Mouse (Mus musculus): ENCODE measurements around the gene Mroh2a.

- TF ChIP-seq CTCF (IDR thresholded peaks at IDR 0.05; ENCODE audit: extremely low read depth, insufficient read depth, low read length): no peak
- no peak for TF ChIP-seq POLR2A (IDR thresholded peaks at IDR 0.05; ENCODE audit: extremely low read depth, insufficient read depth, low read length)
Measured at GRCm38 (mm10) chr1:88289152-88289551, 62.4 kb downstream of the Mroh2a start.

Measured in cortical plate, adult 2 months (tissue).